Mouse (Mus musculus): ENCODE results near the gene Reep1. TPM values are rescaled to one million over a fixed set of nuclear protein-coding genes. Genes with fewer than 3 reads are reported as not detected.

The Reep1 gene
- polyA plus RNA-seq, 1 experiment from 2014 or later: 20.3 TPM

DNA sequence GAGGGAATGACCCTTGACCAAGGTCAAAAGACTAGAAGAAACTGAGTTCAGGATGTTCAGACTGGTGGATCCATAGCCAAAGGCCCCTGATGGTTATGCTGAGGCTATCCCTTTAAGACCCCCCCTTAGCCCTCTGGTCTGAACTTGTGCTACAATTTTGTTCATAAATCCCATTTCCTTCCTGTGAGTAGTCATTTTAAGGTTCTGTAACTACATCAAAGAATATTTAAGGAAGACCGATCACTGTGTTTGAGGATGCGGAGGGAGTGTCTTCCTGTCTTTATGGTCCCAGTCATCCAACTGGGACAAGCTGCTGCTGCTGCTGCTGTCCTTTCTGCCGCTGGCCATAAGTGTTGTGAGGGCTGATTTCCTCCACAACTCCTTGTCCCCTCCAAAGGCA, 3.0 kb downstream of the Reep1 start:
- H3K4me2 ChIP-seq (ENCODE audit: low read depth, low read length): no peak overlapping the region
- no peak overlapping the region for H3K9ac ChIP-seq (ENCODE audit: low read length)
- ATAC-seq (replicated peaks; ENCODE audit: extremely low read depth, insufficient read depth, low FRiP score): no peak
- WGBS: 76% methylated on average over 3 of the region's 3 CpGs
- no peaks in the 10 kb centered on the region for H3K9me3 ChIP-seq (replicated peaks; ENCODE audit: control insufficient read depth, low read length)
- no peak overlapping the region for H3K27ac ChIP-seq (ENCODE audit: low read length)
- no peak overlapping the region for H3K4me3 ChIP-seq (ENCODE audit: low read length)
- H3K4me1 ChIP-seq (ENCODE audit: control insufficient read depth, insufficient read depth, low read length): peaks cover 10% of the 10 kb centered on the region
- no peaks in the 10 kb centered on the region for H3K36me3 ChIP-seq (ENCODE audit: control insufficient read depth, insufficient read depth)
- 0 out of 2 replicates have a peak, but pooled peaks cover 2% of the 10 kb centered on the region for H3K27me3 ChIP-seq (ENCODE audit: control insufficient read depth, insufficient read depth, low read length)

DNA sequence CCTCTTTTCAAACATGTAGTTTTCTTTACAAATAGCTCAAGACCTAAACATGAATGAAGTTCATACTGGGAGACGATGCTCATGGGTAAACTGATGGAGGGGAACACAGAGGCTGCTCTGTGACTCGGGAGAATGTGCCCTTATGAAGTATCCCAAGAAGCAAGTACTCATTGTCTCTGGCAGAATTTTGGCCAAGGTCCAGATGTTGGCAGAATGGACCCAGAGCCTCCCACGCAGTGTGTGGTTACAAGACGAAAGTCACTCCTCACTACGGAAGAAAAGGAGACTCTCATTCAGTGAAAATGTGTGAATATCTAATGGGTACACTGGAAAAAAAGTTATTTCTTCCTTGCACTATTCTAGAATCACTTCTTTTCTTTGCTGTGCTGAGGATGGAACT, 3.8 kb downstream of the Reep1 start:
- Histone ChIP-seq H3K27me3 (ENCODE audit: control insufficient read depth, insufficient read depth, low read length) (0 out of 2 replicates have a peak, but pooled peaks cover 2% of the 10 kb centered on the region), H3K27ac (ENCODE audit: low read length) (no peak overlapping the region), H3K9ac (ENCODE audit: low read length) (no peak overlapping the region), H3K4me3 (ENCODE audit: low read length) (no peak overlapping the region), H3K4me1 (ENCODE audit: control insufficient read depth, insufficient read depth, low read length) (peaks cover 11% of the 10 kb centered on the region), H3K4me2 (ENCODE audit: low read depth, low read length) (no peak overlapping the region), H3K36me3 (ENCODE audit: control insufficient read depth, insufficient read depth) (no peaks in the 10 kb centered on the region), H3K9me3 (replicated peaks; ENCODE audit: control insufficient read depth, low read length) (no peaks in the 10 kb centered on the region)
- no peak for ATAC-seq (replicated peaks; ENCODE audit: extremely low read depth, insufficient read depth, low FRiP score)
- 77% methylated on average over 5 of the region's 5 CpGs for WGBS

DNA sequence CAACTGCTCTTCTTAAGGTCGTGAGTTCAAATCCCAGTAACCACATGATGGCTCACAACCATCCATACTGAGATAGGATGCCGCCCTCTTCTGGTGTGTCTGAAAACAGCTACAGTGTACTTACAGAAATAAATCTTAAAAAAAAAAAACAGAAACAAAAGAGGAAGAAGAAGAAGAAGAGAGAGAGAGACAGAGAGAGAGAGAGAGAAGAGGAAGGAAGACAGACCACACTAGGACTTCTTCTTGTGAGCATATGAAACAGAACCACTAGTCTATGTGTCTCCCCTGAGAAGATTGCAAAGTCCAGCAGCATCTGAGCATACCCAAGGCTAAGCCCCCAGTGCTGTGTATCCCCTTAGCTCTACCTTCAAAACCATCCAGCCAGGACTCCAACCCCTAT, 6.2 kb downstream of the Reep1 start:
- WGBS: 74% methylated on average over 2 of the region's 2 CpGs
- Histone ChIP-seq H3K4me2 (ENCODE audit: low read depth, low read length) (no peak overlapping the region), H3K36me3 (ENCODE audit: control insufficient read depth, insufficient read depth) (no peaks in the 10 kb centered on the region), H3K27me3 (ENCODE audit: control insufficient read depth, insufficient read depth, low read length) (0 out of 2 replicates have a peak, but pooled peaks cover 1% of the 10 kb centered on the region), H3K4me1 (ENCODE audit: control insufficient read depth, insufficient read depth, low read length) (peaks cover 10% of the 10 kb centered on the region), H3K27ac (ENCODE audit: low read length) (no peak overlapping the region), H3K9me3 (replicated peaks; ENCODE audit: control insufficient read depth, low read length) (no peaks in the 10 kb centered on the region), H3K4me3 (ENCODE audit: low read length) (no peak overlapping the region), H3K9ac (ENCODE audit: low read length) (no peak overlapping the region)
- ATAC-seq (replicated peaks; ENCODE audit: extremely low read depth, insufficient read depth, low FRiP score): no peak

DNA sequence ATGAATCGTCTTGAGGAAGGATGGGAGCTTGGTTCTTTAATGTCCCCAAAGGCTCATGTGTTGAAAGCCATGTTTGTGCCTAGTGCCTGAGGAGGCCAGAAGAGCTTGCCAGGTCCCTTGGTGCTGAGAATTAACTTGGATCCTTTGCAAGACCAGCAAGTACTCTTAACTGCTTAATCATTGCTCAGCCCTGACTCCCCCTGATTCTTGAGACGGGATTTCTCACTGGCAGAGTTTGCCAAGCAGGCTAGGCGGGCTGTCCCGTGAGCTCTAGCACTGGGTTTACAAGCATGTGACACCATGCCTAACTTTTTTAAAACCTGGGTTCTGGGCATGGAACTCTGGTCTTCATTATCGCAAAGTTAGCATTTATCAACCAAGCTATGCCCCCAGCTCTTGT, 7.6 kb downstream of the Reep1 start:
- Histone ChIP-seq H3K4me1 (ENCODE audit: control insufficient read depth, insufficient read depth, low read length) (peaks cover 5% of the 10 kb centered on the region), H3K9ac (ENCODE audit: low read length) (no peak overlapping the region), H3K9me3 (replicated peaks; ENCODE audit: control insufficient read depth, low read length) (no peaks in the 10 kb centered on the region), H3K36me3 (ENCODE audit: control insufficient read depth, insufficient read depth) (no peaks in the 10 kb centered on the region), H3K27ac (ENCODE audit: low read length) (no peak overlapping the region), H3K27me3 (ENCODE audit: control insufficient read depth, insufficient read depth, low read length) (no peaks in the 10 kb centered on the region), H3K4me2 (ENCODE audit: low read depth, low read length) (no peak overlapping the region), H3K4me3 (ENCODE audit: low read length) (no peak overlapping the region)
- WGBS: 65% methylated on average over 5 of the region's 5 CpGs
- ATAC-seq (replicated peaks; ENCODE audit: extremely low read depth, insufficient read depth, low FRiP score): no peak; the same call in 1 of the 2 replicates

DNA sequence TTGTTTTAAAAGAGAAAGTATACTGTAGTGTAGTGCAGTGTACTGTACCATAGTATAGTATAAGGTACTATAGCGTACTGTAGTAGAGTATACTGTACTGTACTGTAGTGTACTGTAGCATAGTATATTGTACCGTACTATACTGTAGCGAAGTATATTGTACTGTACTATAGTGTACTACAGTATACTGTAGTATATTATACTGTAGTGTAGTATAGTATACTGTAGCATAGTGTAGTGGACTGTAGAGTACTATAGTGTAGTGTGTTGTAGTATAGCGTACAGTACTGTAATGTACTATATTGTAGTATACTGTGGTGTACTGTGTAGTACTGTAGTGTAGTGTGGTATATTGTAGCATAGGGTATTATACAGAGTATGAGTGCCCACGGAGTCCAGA, 9.1 kb downstream of the Reep1 start:
- Histone ChIP-seq H3K9me3 (replicated peaks; ENCODE audit: control insufficient read depth, low read length) (no peaks in the 10 kb centered on the region), H3K9ac (ENCODE audit: low read length) (no peak overlapping the region), H3K4me1 (ENCODE audit: control insufficient read depth, insufficient read depth, low read length) (peaks cover 5% of the 10 kb centered on the region), H3K27ac (ENCODE audit: low read length) (no peak overlapping the region), H3K4me3 (ENCODE audit: low read length) (no peak overlapping the region), H3K36me3 (ENCODE audit: control insufficient read depth, insufficient read depth) (no peaks in the 10 kb centered on the region), H3K27me3 (ENCODE audit: control insufficient read depth, insufficient read depth, low read length) (no peaks in the 10 kb centered on the region), H3K4me2 (ENCODE audit: low read depth, low read length) (no peak overlapping the region)
- no peak for ATAC-seq (replicated peaks; ENCODE audit: extremely low read depth, insufficient read depth, low FRiP score)
- 93% methylated on average over 5 of the region's 5 CpGs for WGBS

DNA sequence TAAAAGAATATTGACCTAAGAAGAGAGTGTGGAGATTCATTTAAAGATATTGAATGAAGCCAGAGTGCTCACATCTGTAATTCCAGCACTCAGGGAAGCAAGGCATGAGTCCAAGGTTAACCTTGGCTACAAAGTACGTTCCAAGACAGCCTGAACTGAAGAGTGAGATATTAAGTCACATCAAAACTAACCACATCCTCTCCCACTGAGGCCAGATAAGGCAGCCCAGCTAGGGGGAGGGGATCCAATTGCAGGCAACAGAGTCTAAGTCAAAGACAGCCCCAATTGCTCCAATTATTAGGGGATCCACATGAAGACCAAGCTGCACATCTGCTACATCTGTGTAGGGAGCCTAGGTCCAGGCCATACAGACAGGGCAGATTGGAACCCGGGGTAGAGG, 11.0 kb downstream of the Reep1 start:
- no peak for ATAC-seq (replicated peaks; ENCODE audit: extremely low read depth, insufficient read depth, low FRiP score)
- H3K4me2 ChIP-seq (ENCODE audit: low read depth, low read length): no peak overlapping the region
- H3K9me3 ChIP-seq (replicated peaks; ENCODE audit: control insufficient read depth, low read length): no peaks in the 10 kb centered on the region
- no peak overlapping the region for H3K4me3 ChIP-seq (ENCODE audit: low read length)
- no peaks in the 10 kb centered on the region for H3K27me3 ChIP-seq (ENCODE audit: control insufficient read depth, insufficient read depth, low read length)
- peaks cover 12% of the 10 kb centered on the region for H3K4me1 ChIP-seq (ENCODE audit: control insufficient read depth, insufficient read depth, low read length)
- H3K36me3 ChIP-seq (ENCODE audit: control insufficient read depth, insufficient read depth): no peaks in the 10 kb centered on the region
- no peak overlapping the region for H3K27ac ChIP-seq (ENCODE audit: low read length)
- WGBS: 60% methylated on average over 2 of the region's 2 CpGs
- no peak overlapping the region for H3K9ac ChIP-seq (ENCODE audit: low read length)

DNA sequence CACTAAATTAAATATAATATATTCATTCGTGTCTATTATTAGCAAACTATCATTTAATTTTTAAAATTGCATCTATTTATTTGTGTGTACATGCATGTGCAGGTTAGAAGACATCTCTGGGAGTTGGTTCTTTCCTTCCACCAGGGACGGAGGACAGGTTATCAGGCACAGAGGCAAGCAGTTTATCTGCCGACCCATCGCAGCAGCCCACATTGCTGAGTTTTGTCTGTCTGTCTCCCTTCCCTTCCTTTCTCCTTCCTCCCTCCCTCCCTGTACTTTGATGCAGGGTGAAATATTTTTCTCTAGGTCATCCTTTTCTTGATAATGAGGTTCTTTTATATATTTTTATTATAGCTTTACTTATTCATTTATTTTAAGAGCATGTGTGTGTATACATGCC, 11.9 kb downstream of the Reep1 start:
- no peak for ATAC-seq (replicated peaks; ENCODE audit: extremely low read depth, insufficient read depth, low FRiP score)
- Histone ChIP-seq H3K27ac (ENCODE audit: low read length) (no peak overlapping the region), H3K4me3 (ENCODE audit: low read length) (no peak overlapping the region), H3K27me3 (ENCODE audit: control insufficient read depth, insufficient read depth, low read length) (no peaks in the 10 kb centered on the region), H3K9ac (ENCODE audit: low read length) (no peak overlapping the region), H3K9me3 (replicated peaks; ENCODE audit: control insufficient read depth, low read length) (no peaks in the 10 kb centered on the region), H3K4me1 (ENCODE audit: control insufficient read depth, insufficient read depth, low read length) (peaks cover 15% of the 10 kb centered on the region), H3K4me2 (ENCODE audit: low read depth, low read length) (no peak overlapping the region), H3K36me3 (ENCODE audit: control insufficient read depth, insufficient read depth) (no peaks in the 10 kb centered on the region)
- 72% methylated on average over 4 of the region's 4 CpGs for WGBS

DNA sequence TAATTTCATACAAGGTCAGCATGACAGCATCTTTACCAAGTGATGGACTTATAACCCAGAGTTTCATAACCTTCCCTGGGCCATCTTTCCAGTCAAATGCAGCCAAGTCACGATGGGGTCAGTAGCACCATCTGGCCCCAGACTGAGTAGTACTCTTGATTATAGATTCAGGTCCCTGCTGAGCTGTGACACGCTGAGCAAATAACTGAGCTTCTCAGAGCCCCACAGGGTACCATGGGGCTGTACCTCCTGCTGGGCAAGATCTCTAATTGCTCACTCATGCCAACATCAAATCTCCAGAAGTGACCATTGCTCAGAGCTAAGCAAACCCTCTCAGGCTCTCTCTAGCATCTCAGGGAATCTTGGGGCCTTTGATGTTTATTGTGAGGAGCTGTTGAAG, 15.6 kb downstream of the Reep1 start:
- Histone ChIP-seq H3K4me1 (ENCODE audit: control insufficient read depth, insufficient read depth, low read length) (peaks cover 15% of the 10 kb centered on the region), H3K4me2 (ENCODE audit: low read depth, low read length) (no peak overlapping the region), H3K36me3 (ENCODE audit: control insufficient read depth, insufficient read depth) (no peaks in the 10 kb centered on the region), H3K27ac (ENCODE audit: low read length) (no peak overlapping the region), H3K9me3 (replicated peaks; ENCODE audit: control insufficient read depth, low read length) (no peaks in the 10 kb centered on the region), H3K4me3 (ENCODE audit: low read length) (no peak overlapping the region), H3K9ac (ENCODE audit: low read length) (no peak overlapping the region), H3K27me3 (ENCODE audit: control insufficient read depth, insufficient read depth, low read length) (no peaks in the 10 kb centered on the region)
- no peak for ATAC-seq (replicated peaks; ENCODE audit: extremely low read depth, insufficient read depth, low FRiP score)
- WGBS: 42% methylated on average over 2 of the region's 2 CpGs

DNA sequence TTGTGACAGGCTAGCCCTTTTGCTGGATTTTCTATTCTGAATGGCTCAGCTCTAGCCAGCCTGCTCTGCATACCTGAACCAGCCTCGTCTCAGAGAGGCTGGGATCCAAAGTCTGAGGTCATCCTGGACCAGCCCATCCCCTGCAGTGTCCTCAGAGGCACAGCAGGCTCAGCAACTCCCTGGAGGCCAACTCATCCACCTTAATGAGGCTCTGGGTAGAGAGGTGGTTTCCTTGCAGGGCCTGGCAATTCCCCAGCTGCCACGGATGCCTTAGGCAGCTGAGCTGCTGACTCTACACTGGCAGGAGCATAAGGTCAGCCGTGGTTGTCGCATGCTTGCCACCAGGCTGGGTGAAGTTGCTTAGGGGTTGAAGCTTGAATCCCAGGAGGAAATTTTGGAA, 16.2 kb downstream of the Reep1 start:
- Histone ChIP-seq H3K4me2 (ENCODE audit: low read depth, low read length) (no peak overlapping the region), H3K4me1 (ENCODE audit: control insufficient read depth, insufficient read depth, low read length) (peaks cover 15% of the 10 kb centered on the region), H3K36me3 (ENCODE audit: control insufficient read depth, insufficient read depth) (no peaks in the 10 kb centered on the region), H3K9me3 (replicated peaks; ENCODE audit: control insufficient read depth, low read length) (no peaks in the 10 kb centered on the region), H3K9ac (ENCODE audit: low read length) (no peak overlapping the region), H3K27me3 (ENCODE audit: control insufficient read depth, insufficient read depth, low read length) (no peaks in the 10 kb centered on the region), H3K4me3 (ENCODE audit: low read length) (no peak overlapping the region), H3K27ac (ENCODE audit: low read length) (no peak overlapping the region)
- 43% methylated on average over 4 of the region's 4 CpGs for WGBS
- no peak for ATAC-seq (replicated peaks; ENCODE audit: extremely low read depth, insufficient read depth, low FRiP score)

DNA sequence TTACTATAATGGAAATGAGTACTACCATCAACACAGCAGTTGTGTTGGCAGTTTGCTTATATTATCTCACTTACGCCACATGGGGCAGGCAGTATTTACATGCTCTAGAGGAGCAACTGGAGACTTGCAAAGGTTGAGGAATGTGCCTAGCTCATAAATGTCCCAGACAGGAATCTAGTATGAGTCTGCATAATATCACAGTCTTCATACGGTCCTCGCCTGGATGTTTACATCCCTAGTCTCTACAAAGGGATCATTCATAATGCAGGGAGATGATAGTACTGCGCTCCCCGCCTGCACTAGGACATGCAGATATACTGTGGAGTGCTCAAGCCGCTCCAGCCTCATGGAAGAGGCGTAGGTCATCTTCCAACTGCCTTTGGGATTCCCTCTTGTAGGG, 19.3 kb downstream of the Reep1 start:
- Histone ChIP-seq H3K27ac (ENCODE audit: low read length) (no peak overlapping the region), H3K4me3 (ENCODE audit: low read length) (no peak overlapping the region), H3K4me1 (ENCODE audit: control insufficient read depth, insufficient read depth, low read length) (peaks cover 15% of the 10 kb centered on the region), H3K9me3 (replicated peaks; ENCODE audit: control insufficient read depth, low read length) (no peaks in the 10 kb centered on the region), H3K9ac (ENCODE audit: low read length) (no peak overlapping the region), H3K27me3 (ENCODE audit: control insufficient read depth, insufficient read depth, low read length) (no peaks in the 10 kb centered on the region), H3K36me3 (ENCODE audit: control insufficient read depth, insufficient read depth) (no peaks in the 10 kb centered on the region), H3K4me2 (ENCODE audit: low read depth, low read length) (no peak overlapping the region)
- ATAC-seq (replicated peaks; ENCODE audit: extremely low read depth, insufficient read depth, low FRiP score): no peak
- WGBS: 72% methylated on average over 7 of the region's 7 CpGs

Data from heart, embryonic 16.5 days (tissue).